Comparison of ENCODE assay signal across 43 mouse cellular contexts in genomic region chr5:134873034-134873433, GRCm38 (mm10). TPM values are rescaled to one million over a fixed set of nuclear protein-coding genes. Genes with fewer than 3 reads are reported as not detected.
DNase-seq lines count a peak whose midpoint lies in the region; ATAC-seq and TF ChIP-seq lines count a peak whose summit lies in the region.
"Had no signal": no experiment of that assay in that cellular context is flagged by ENCODE, and none has a peak within 500 bp of the region (broad histone marks: within the 10 kb centered on the region; RNA-seq: fewer than 3 reads in every experiment).

No protein-coding gene starts in this region.

- ATAC-seq in limb, embryonic 11.5 days (ENCODE audit: insufficient number of reproducible peaks, low FRiP score, low TSS enrichment, low read depth), result 0 out of 2 replicates have a peak, but pooled peaks have one; percentile 47
- no peak for ATAC-seq in midbrain, embryonic 11.5 days (ENCODE audit: low FRiP score)
- ATAC-seq in midbrain, embryonic 14.5 days (ENCODE audit: low FRiP score, low TSS enrichment), result no peak
- 0 out of 2 replicates have a peak, but pooled peaks have one; percentile 29 for ATAC-seq in limb, embryonic 13.5 days (ENCODE audit: low FRiP score, low read depth)
- ATAC-seq: activated CD4-positive, CD25-positive, alpha-beta regulatory T cell, adult 4 months; forebrain, embryonic 15.5 days; inflammation-experienced regulatory T-cells, adult 6 months had no signal

- H3K4me3 ChIP-seq in limb, embryonic 11.5 days (ENCODE audit: low read depth, low read length), result no peak overlapping the region
- H3K4me3 ChIP-seq in limb, embryonic 10.5 days, result no peak overlapping the region
- H3K4me3 ChIP-seq in midbrain, embryonic 11.5 days (ENCODE audit: low read depth, low read length), result no peak overlapping the region
- no peak overlapping the region for H3K4me3 ChIP-seq in midbrain, embryonic 14.5 days (replicated peaks; ENCODE audit: low read depth, low read length)
- H3K4me3 ChIP-seq in gastrocnemius, adult 2 months, result no peak overlapping the region
- no peak overlapping the region for H3K4me3 ChIP-seq in limb, embryonic 13.5 days
- H3K4me3 ChIP-seq: forebrain, embryonic 10.5 days; forebrain, embryonic 15.5 days; liver, embryonic 13.5 days; midbrain, embryonic 10.5 days; myocyte; neural tube, embryonic 13.5 days had no signal

- no peak overlapping the region for H3K4me2 ChIP-seq in limb, embryonic 11.5 days (ENCODE audit: low read depth, severe bottlenecking)
- no peak overlapping the region for H3K4me2 ChIP-seq in midbrain, embryonic 11.5 days
- no peak overlapping the region for H3K4me2 ChIP-seq in midbrain, embryonic 14.5 days (ENCODE audit: low read length)
- no peak overlapping the region for H3K4me2 ChIP-seq in limb, embryonic 13.5 days (replicated peaks)
- H3K4me2 ChIP-seq: forebrain, embryonic 15.5 days; heart, embryonic 11.5 days; hindbrain, embryonic 14.5 days; liver, embryonic 13.5 days; neural tube, embryonic 13.5 days had no signal

- no peak for TF ChIP-seq CTCF in gastrocnemius, adult 2 months (IDR thresholded peaks at IDR 0.05)

- no peak for DNase-seq in limb, embryonic 11.5 days (ENCODE audit: low spot score)
- DNase-seq in limb, embryonic 10.5 days (ENCODE audit: low spot score), result no peak
- peak; percentile 17 for DNase-seq in midbrain, embryonic 11.5 days (ENCODE audit: low spot score, missing footprints)
- no peak for DNase-seq in midbrain, embryonic 14.5 days
- peak; percentile 72 for DNase-seq in gastrocnemius, adult 2 months
- DNase-seq in heart, postnatal 36 days, result no peak
- DNase-seq: B cell, adult 2 months; cerebellum, adult 18-20 months; cerebellum, postnatal 25 days; heart, adult 11 months; kidney, adult 11 months; kidney, postnatal 14 days; layer of hippocampus, adult 9-11 months; liver, embryonic 13.5 days; lung, adult 2 months; right cerebral cortex, adult 18-20 months; right cerebral cortex, postnatal 4 days; thymus, postnatal 4 days had no signal

- H3K9me3 ChIP-seq in limb, embryonic 11.5 days (ENCODE audit: control insufficient read depth, low read length), result no peaks in the 10 kb centered on the region
- no peaks in the 10 kb centered on the region for H3K9me3 ChIP-seq in limb, embryonic 10.5 days (replicated peaks)
- no peaks in the 10 kb centered on the region for H3K9me3 ChIP-seq in midbrain, embryonic 11.5 days (ENCODE audit: control insufficient read depth, low read length)
- H3K9me3 ChIP-seq in midbrain, embryonic 14.5 days (ENCODE audit: control insufficient read depth, low read length), result no peaks in the 10 kb centered on the region
- H3K9me3 ChIP-seq in limb, embryonic 13.5 days, result no peaks in the 10 kb centered on the region
- H3K9me3 ChIP-seq: forebrain, embryonic 10.5 days; forebrain, embryonic 15.5 days; liver, embryonic 13.5 days; midbrain, embryonic 10.5 days; neural tube, embryonic 13.5 days had no signal

- no peaks in the 10 kb centered on the region for H3K36me3 ChIP-seq in limb, embryonic 11.5 days (ENCODE audit: control insufficient read depth, insufficient read depth, low read length)
- no peaks in the 10 kb centered on the region for H3K36me3 ChIP-seq in limb, embryonic 10.5 days
- H3K36me3 ChIP-seq in midbrain, embryonic 11.5 days (ENCODE audit: control insufficient read depth, insufficient read depth, low read length), result no peaks in the 10 kb centered on the region
- H3K36me3 ChIP-seq in midbrain, embryonic 14.5 days (ENCODE audit: control insufficient read depth, insufficient read depth, low read length), result no peaks in the 10 kb centered on the region
- H3K36me3 ChIP-seq in limb, embryonic 13.5 days, result no peaks in the 10 kb centered on the region
- H3K36me3 ChIP-seq: forebrain, embryonic 10.5 days; forebrain, embryonic 15.5 days; liver, embryonic 13.5 days; midbrain, embryonic 10.5 days; neural tube, embryonic 13.5 days had no signal

- H3K4me1 ChIP-seq in limb, embryonic 11.5 days (ENCODE audit: control insufficient read depth, insufficient read depth, low read length), result peaks cover 3% of the 10 kb centered on the region; the same call in 1 of the 2 replicates
- peaks cover 35% of the 10 kb centered on the region for H3K4me1 ChIP-seq in limb, embryonic 10.5 days
- no peaks in the 10 kb centered on the region for H3K4me1 ChIP-seq in midbrain, embryonic 11.5 days (ENCODE audit: control insufficient read depth, insufficient read depth, low read length)
- H3K4me1 ChIP-seq in midbrain, embryonic 14.5 days (ENCODE audit: control insufficient read depth, insufficient read depth, low read length), result no peaks in the 10 kb centered on the region
- H3K4me1 ChIP-seq in limb, embryonic 13.5 days, result peaks cover 28% of the 10 kb centered on the region
- H3K4me1 ChIP-seq: liver, embryonic 13.5 days; neural tube, embryonic 13.5 days had no signal

- no peak overlapping the region for H3K9ac ChIP-seq in limb, embryonic 11.5 days (ENCODE audit: low read length)
- H3K9ac ChIP-seq in midbrain, embryonic 11.5 days (ENCODE audit: low read length), result no peak overlapping the region
- no peak overlapping the region for H3K9ac ChIP-seq in midbrain, embryonic 14.5 days (replicated peaks; ENCODE audit: low read length)
- H3K9ac ChIP-seq in limb, embryonic 13.5 days, result no peak overlapping the region
- H3K9ac ChIP-seq: forebrain, embryonic 15.5 days; hindbrain, embryonic 14.5 days; liver, embryonic 13.5 days; neural tube, embryonic 13.5 days had no signal

- no peak overlapping the region for H3K27ac ChIP-seq in limb, embryonic 11.5 days (replicated peaks; ENCODE audit: low read depth, low read length)
- no peak overlapping the region for H3K27ac ChIP-seq in limb, embryonic 10.5 days
- no peak overlapping the region for H3K27ac ChIP-seq in midbrain, embryonic 11.5 days (ENCODE audit: low read depth, low read length)
- no peak overlapping the region for H3K27ac ChIP-seq in midbrain, embryonic 14.5 days (replicated peaks; ENCODE audit: low read depth, low read length)
- peak overlapping the region; percentile 67 for H3K27ac ChIP-seq in gastrocnemius, adult 2 months
- no peak overlapping the region for H3K27ac ChIP-seq in limb, embryonic 13.5 days
- H3K27ac ChIP-seq: forebrain, embryonic 15.5 days; hindbrain, embryonic 14.5 days; liver, embryonic 13.5 days; midbrain, embryonic 10.5 days; neural tube, embryonic 13.5 days had no signal

- intact Hi-C loops in gastrocnemius, adult 2 months (cut with DNase I), result no loop called here
- intact Hi-C loops in heart, postnatal 36 days (cut with DNase I), result no loop called here

- WGBS in limb, embryonic 11.5 days, result 84% methylated on average over 8 of the region's 8 CpGs
- WGBS in limb, embryonic 10.5 days, result 89% methylated on average over 8 of the region's 8 CpGs
- WGBS in midbrain, embryonic 11.5 days, result 87% methylated on average over 8 of the region's 8 CpGs
- WGBS in midbrain, embryonic 14.5 days, result 88% methylated on average over 8 of the region's 8 CpGs
- WGBS in limb, embryonic 13.5 days, result 79% methylated on average over 8 of the region's 8 CpGs

- H3K27me3 ChIP-seq in limb, embryonic 11.5 days (ENCODE audit: control insufficient read depth, insufficient read depth, low read length), result no peaks in the 10 kb centered on the region
- no peaks in the 10 kb centered on the region for H3K27me3 ChIP-seq in limb, embryonic 10.5 days (ENCODE audit: low read depth, poor library complexity, severe bottlenecking)
- no peaks in the 10 kb centered on the region for H3K27me3 ChIP-seq in midbrain, embryonic 11.5 days (ENCODE audit: control insufficient read depth, insufficient read depth, low read length)
- no peaks in the 10 kb centered on the region for H3K27me3 ChIP-seq in midbrain, embryonic 14.5 days (ENCODE audit: control insufficient read depth, insufficient read depth, low read length)
- no peaks in the 10 kb centered on the region for H3K27me3 ChIP-seq in limb, embryonic 13.5 days
- H3K27me3 ChIP-seq: forebrain, embryonic 15.5 days; liver, embryonic 13.5 days; neural tube, embryonic 13.5 days had no signal

RNA-seq across cellular contexts. Expression of gene Tmem270, which starts 33.5 kb away (rescaled TPM):
- polyA plus RNA-seq in limb, embryonic 11.5 days (2014; fragmentation: Nextera tagmentation; extraction: Ambion mirVana), result not detected in 2 replicates
- polyA plus RNA-seq in limb, embryonic 10.5 days (2016; fragmentation: Nextera tagmentation; extraction: Ambion mirVana), result not detected in 2 replicates
- not detected in 2 replicates for polyA plus RNA-seq in midbrain, embryonic 11.5 days (2014; fragmentation: Nextera tagmentation; extraction: Ambion mirVana)
- not detected in 2 replicates for polyA plus RNA-seq in midbrain, embryonic 14.5 days (2014; fragmentation: Nextera tagmentation; extraction: Ambion mirVana)
- total RNA-seq in gastrocnemius, adult 2 months (2021), result not detected
- polyA plus RNA-seq in limb, embryonic 13.5 days (2015; fragmentation: Nextera tagmentation; extraction: Ambion mirVana), result not detected in 2 replicates
- total RNA-seq in heart, postnatal 36 days (2021), result not detected
- total RNA-seq: adrenal gland, adult 2 months; adrenal gland, postnatal 36 days; gastrocnemius, adult 8-10 months; hematopoietic stem cell, adult 5-6 weeks; left cerebral cortex, postnatal 10 days; megakaryocyte progenitor cell, adult 5-6 weeks; midbrain, postnatal 0 days had no signal
- polyA plus RNA-seq: activated CD4-positive, CD25-positive, alpha-beta regulatory T cell, adult 4 months; adrenal gland, adult 2 months; brain, embryonic 14.5 days; embryonic facial prominence, embryonic 11.5 days; forebrain, embryonic 10.5 days; forebrain, embryonic 15.5 days; frontal cortex, adult 2 months; heart, embryonic 11.5 days; heart, postnatal 0 days; hindbrain, embryonic 14.5 days; inflammation-experienced regulatory T-cells, adult 6 months; kidney, embryonic 14.5 days; limb, embryonic 14.5 days; liver, embryonic 13.5 days; lung, adult 2 months; midbrain, embryonic 10.5 days; myocyte; neural tube, embryonic 13.5 days; spleen, adult 2 months; thymus, postnatal 0 days had no signal

RNA-seq across cellular contexts. Expression of gene Cldn13, which starts 42.3 kb away (rescaled TPM):
- 1.5 and 2.8 TPM in 2 replicates for polyA plus RNA-seq in limb, embryonic 11.5 days (2014; fragmentation: Nextera tagmentation; extraction: Ambion mirVana)
- polyA plus RNA-seq in limb, embryonic 10.5 days (2016; fragmentation: Nextera tagmentation; extraction: Ambion mirVana), result 2.1 and 2.3 TPM in 2 replicates
- polyA plus RNA-seq in midbrain, embryonic 11.5 days (2014; fragmentation: Nextera tagmentation; extraction: Ambion mirVana), result 3.8 and 3.9 TPM in 2 replicates
- polyA plus RNA-seq in midbrain, embryonic 14.5 days (2014; fragmentation: Nextera tagmentation; extraction: Ambion mirVana), result not detected in 2 replicates
- not detected for total RNA-seq in gastrocnemius, adult 2 months (2021)
- 0.45 and 2.0 TPM in 2 replicates for polyA plus RNA-seq in limb, embryonic 13.5 days (2015; fragmentation: Nextera tagmentation; extraction: Ambion mirVana)
- not detected for total RNA-seq in heart, postnatal 36 days (2021)
- total RNA-seq: adrenal gland, adult 2 months; adrenal gland, postnatal 36 days; gastrocnemius, adult 8-10 months; left cerebral cortex, postnatal 10 days; midbrain, postnatal 0 days had no signal
- polyA plus RNA-seq: adrenal gland, adult 2 months; forebrain, embryonic 15.5 days; frontal cortex, adult 2 months; inflammation-experienced regulatory T-cells, adult 6 months; lung, adult 2 months; midbrain, postnatal 0 days; myocyte had no signal

RNA-seq across cellular contexts. Expression of gene Mettl27, which starts 59.1 kb away (rescaled TPM):
- polyA plus RNA-seq in limb, embryonic 11.5 days (2014; fragmentation: Nextera tagmentation; extraction: Ambion mirVana), result 13.7 and 17.2 TPM in 2 replicates
- 11.0 and 16.5 TPM in 2 replicates for polyA plus RNA-seq in limb, embryonic 10.5 days (2016; fragmentation: Nextera tagmentation; extraction: Ambion mirVana)
- 9.1 and 9.2 TPM in 2 replicates for polyA plus RNA-seq in midbrain, embryonic 11.5 days (2014; fragmentation: Nextera tagmentation; extraction: Ambion mirVana)
- 6.0 and 6.3 TPM in 2 replicates for polyA plus RNA-seq in midbrain, embryonic 14.5 days (2014; fragmentation: Nextera tagmentation; extraction: Ambion mirVana)
- total RNA-seq in gastrocnemius, adult 2 months (2021), result 1 to 10 TPM; 4.2 to 4.6 TPM
- 19.9 and 21.7 TPM in 2 replicates for polyA plus RNA-seq in limb, embryonic 13.5 days (2015; fragmentation: Nextera tagmentation; extraction: Ambion mirVana)
- total RNA-seq in heart, postnatal 36 days (2021), result 1 to 10 TPM; 7.3 to 7.5 TPM

Comparison
In these comparisons a context has a peak if more than half of its experiments do, and no peak if none do; other contexts are left out.
1. DNase-seq: peak in midbrain, embryonic 11.5 days (single experiment) and gastrocnemius, adult 2 months (single experiment); none in limb, embryonic 11.5 days (single experiment), limb, embryonic 10.5 days (single experiment), midbrain, embryonic 14.5 days (single experiment) and heart, postnatal 36 days (0 of 2).
2. ATAC-seq: peak in limb, embryonic 11.5 days (single experiment) and limb, embryonic 13.5 days (single experiment); none in midbrain, embryonic 11.5 days (single experiment) and midbrain, embryonic 14.5 days (single experiment).